Mouse (Mus musculus) C2C12 (cell line): ENCODE data around the gene Sorbs1.

Experiments used
- CEBPB ChIP-seq: IDR thresholded peaks from one replicate; pipeline ENCODE4 v1.6.1; 2011; ENCODE audit warnings: low read depth, mild to moderate bottlenecking, control low read depth, moderate library complexity
- CTCF ChIP-seq: IDR thresholded peaks from one replicate; pipeline ENCODE4 v1.5.1; 2011; ENCODE audit not compliant: control insufficient read depth, insufficient read depth, insufficient read length
- MAX ChIP-seq: IDR thresholded peaks from one replicate; pipeline ENCODE4 v1.6.1; 2011; ENCODE audit warnings: mild to moderate bottlenecking, control low read depth
- MYOD1 ChIP-seq: IDR thresholded peaks from one replicate; pipeline ENCODE4 v1.6.1; 2011; ENCODE audit warnings: low read depth; ENCODE audit not compliant: control insufficient read depth, insufficient read length
- MYOG ChIP-seq: IDR thresholded peaks from one replicate; pipeline ENCODE4 v1.6.1; 2011; ENCODE audit not compliant: control insufficient read depth, insufficient read length; ENCODE audit errors: extremely low read depth
- USF1 ChIP-seq: IDR thresholded peaks from one replicate; pipeline ENCODE4 v1.6.1; 2011; ENCODE audit warnings: low read depth, mild to moderate bottlenecking, control low read depth, moderate library complexity

DNA sequence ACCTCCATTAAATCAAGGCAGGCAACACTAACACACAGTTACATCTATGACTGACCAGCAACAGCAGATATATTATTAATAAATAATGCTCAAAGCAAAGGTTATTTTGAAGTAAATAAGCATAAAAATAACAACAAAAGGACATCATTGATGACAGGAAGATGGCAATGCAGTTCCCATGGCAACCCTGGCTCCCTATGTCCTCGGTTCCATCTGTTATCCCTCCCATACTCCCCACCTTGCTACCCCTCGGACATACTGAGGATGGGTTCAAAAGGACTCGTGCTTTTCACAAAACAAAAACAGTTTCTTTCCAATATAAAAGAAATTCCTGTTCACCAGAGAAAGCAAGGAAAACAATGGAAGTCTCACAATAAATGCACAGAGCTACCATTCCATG is 48.2 kb downstream of the Sorbs1 start:
- TF ChIP-seq CTCF, result no peak
- no peak for TF ChIP-seq USF1
- no peak for TF ChIP-seq MYOG
- no peak for TF ChIP-seq MYOD1
- no peak for TF ChIP-seq MAX
- no peak for TF ChIP-seq CEBPB
